Mouse (Mus musculus) adrenal gland, postnatal 36 days (tissue): Measurements from ENCODE around the gene Tmem150a. TPM values are rescaled to one million over a fixed set of nuclear protein-coding genes. Genes with fewer than 3 reads are reported as not detected.
A peak's percentile ranks its signal among the peaks of the same experiment; 100 is the strongest.

Source experiments
- DNase-seq, 2 experiments: peaks; one replicate each; pipeline ENCODE4 v3.0.0; 2021; ENCODE audit warnings: mixed read lengths in 1 of 2
- long read RNA-seq, 2 experiments: library from polyadenylated mRNA; stranded (forward); transcript quantifications; one replicate each; pipeline ENCODE4 v2.0.0; 2021; ENCODE audit warnings: borderline sequencing depth in 2 of 2
- total RNA-seq, 2 experiments: library from RNA; stranded (reverse); gene quantifications; 2 replicates each; pipeline ENCODE4 v1.2.3; 2021

Gene Tmem150a
- 10 to 100 TPM; 19.5 to 22.5 TPM for total RNA-seq
- long read RNA-seq, experiment 1, transcript Tmem150a-201 (8 exons, 1,546 nt), result major isoform, 23 of 48 reads
- long read RNA-seq, experiment 1, partial matches to known transcripts, result 8 of 48 reads
- long read RNA-seq, experiment 1, other reads (novel, unspliced or antisense), result 17 of 48 reads
- long read RNA-seq, experiment 2, transcript Tmem150a-201 (8 exons, 1,546 nt), result major isoform, 6 of 11 reads
- long read RNA-seq, experiment 2, partial matches to known transcripts, result 4 of 11 reads
- long read RNA-seq, experiment 2, other reads (novel, unspliced or antisense), result 1 of 11 reads

GRCm38 (mm10) chr6:72355066-72355911, at the start of gene Tmem150a:
TSS of gene Tmem150a (plus strand) at chr6:72355447.
- peak; percentile 90 to 93 for DNase-seq

GRCm38 (mm10) chr6:72312198-72312597, 43.0 kb upstream of the Tmem150a start:
- no peak for DNase-seq

- DNase-seq, result no peak
Measured at GRCm38 (mm10) chr6:72313124-72313867, 42.0 kb upstream of the Tmem150a start.

- DNase-seq, result no peak
Measured at GRCm38 (mm10) chr6:72315384-72315783, 39.9 kb upstream of the Tmem150a start.

GRCm38 (mm10) chr6:72316044-72316443, 39.2 kb upstream of the Tmem150a start:
- no peak for DNase-seq

- DNase-seq, result no peak
Measured at GRCm38 (mm10) chr6:72318440-72318839, 36.8 kb upstream of the Tmem150a start.

- peak; percentile 26 to 44 for DNase-seq
Measured at GRCm38 (mm10) chr6:72319019-72319418, 36.2 kb upstream of the Tmem150a start.

- DNase-seq, result no peak
Measured at GRCm38 (mm10) chr6:72322936-72323335, 32.3 kb upstream of the Tmem150a start.

GRCm38 (mm10) chr6:72323786-72324508, 31.3 kb upstream of the Tmem150a start:
- no peak for DNase-seq

- peak; percentile 53 to 56 for DNase-seq
Measured at GRCm38 (mm10) chr6:72326274-72326673, 29.0 kb upstream of the Tmem150a start.

GRCm38 (mm10) chr6:72329019-72329418, 26.2 kb upstream of the Tmem150a start:
- no peak for DNase-seq

- no peak for DNase-seq
Measured at GRCm38 (mm10) chr6:72330133-72330532, 25.1 kb upstream of the Tmem150a start.

GRCm38 (mm10) chr6:72333111-72333510, 22.1 kb upstream of the Tmem150a start:
- DNase-seq, result no peak

GRCm38 (mm10) chr6:72340481-72340880, 14.8 kb upstream of the Tmem150a start:
- no peak for DNase-seq

- DNase-seq, result no peak
Measured at GRCm38 (mm10) chr6:72344396-72345073, 10.7 kb upstream of the Tmem150a start.

GRCm38 (mm10) chr6:72345074-72345567, 10.1 kb upstream of the Tmem150a start, which contains the start of gene Usp39:
TSS of gene Usp39 (minus strand) at chr6:72345184.
- peak; percentile 95 for DNase-seq

GRCm38 (mm10) chr6:72345633-72346032, 9.6 kb upstream of the Tmem150a start:
- no peak for DNase-seq

- DNase-seq, result no peak
Measured at GRCm38 (mm10) chr6:72346261-72346660, 9.0 kb upstream of the Tmem150a start.

GRCm38 (mm10) chr6:72347166-72347941, 7.9 kb upstream of the Tmem150a start, which contains the start of gene 0610030E20Rik:
TSS of gene 0610030E20Rik (plus strand) at chr6:72347317.
- peak; percentile 84 to 87 for DNase-seq

GRCm38 (mm10) chr6:72348411-72348810, 6.8 kb upstream of the Tmem150a start:
- DNase-seq, result peak in 1 of 2 experiments; percentile 18
